Mouse (Mus musculus): ENCODE measurements around the gene 1700025G04Rik.

DNA sequence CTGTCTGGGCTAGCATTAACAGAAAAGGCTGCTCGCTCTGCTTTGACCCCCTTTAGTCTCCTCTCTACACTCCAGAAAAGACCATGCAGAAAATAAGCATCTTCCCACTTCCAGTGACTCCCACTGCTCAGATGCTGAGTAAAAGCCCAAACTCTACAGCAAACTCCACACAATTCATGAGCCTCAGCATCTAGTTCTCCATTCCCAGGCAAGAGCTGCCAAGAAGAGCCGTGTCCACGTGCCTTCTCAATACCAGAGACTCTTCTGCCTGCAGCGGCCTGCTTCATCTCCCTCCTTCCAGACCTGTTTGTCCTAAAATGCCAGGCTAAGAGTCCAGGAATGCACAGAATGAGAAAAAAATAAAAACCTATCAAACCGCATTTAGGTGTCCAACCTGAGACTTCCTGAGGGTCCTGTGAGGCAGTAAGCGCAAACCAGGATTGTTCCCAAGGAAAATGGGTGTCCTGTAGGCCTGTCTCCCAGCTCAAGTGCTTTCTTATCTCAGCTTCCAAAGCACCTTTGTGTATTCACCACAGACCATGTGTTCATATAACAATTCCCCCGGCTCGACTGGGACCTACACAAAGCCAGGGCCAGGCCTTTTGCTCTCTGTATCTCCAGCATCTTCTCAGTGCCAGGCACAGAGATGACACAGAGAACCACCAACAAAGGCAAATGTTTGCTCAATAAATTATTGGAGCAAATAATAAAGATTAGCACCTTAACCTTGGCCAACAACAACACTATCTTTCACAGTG lies 7.8 kb downstream of the 1700025G04Rik start:
- TF ChIP-seq CTCF (IDR thresholded peaks at IDR 0.05; ENCODE audit: borderline replicate concordance, control insufficient read depth, extremely low read depth, insufficient read depth, low read length, poor library complexity) (no peak), POLR2A (IDR thresholded peaks at IDR 0.05; ENCODE audit: control insufficient read depth, extremely low read depth, insufficient read depth, low read length, poor library complexity) (no peak)

Measured in thymus, adult 2 months (tissue).